Mouse (Mus musculus): Measurements from ENCODE around the gene Them7.

The Them7 gene

GRCm38 (mm10) chr2:105224134-105224986 is at the start of gene Them7:
Gene Them7, plus strand, starts transcription at chr2:105224320.
- in situ Hi-C loops (cut with MboI, MseI): no loop called here

DNA sequence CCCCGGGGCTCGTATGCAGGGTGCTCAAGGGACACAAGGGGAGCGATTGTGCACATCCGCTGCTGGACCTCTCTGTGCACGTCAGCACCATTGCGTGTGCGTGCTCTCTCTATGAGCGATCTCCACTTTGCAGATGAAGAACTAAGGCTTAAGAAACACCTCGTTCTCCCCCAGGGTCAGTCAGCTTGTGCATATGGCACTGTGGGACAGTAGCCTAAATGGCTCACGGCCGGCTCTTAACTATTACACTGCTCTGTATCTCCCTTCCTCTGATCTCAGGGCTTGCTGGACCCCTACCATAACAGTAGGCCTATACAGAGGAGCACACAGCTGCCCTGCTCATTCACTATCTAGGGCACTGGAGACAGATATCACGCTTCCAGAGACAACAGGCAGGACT is 45.2 kb upstream of the Them7 start:
- in situ Hi-C loops (cut with MboI, MseI): no loop called here

DNA sequence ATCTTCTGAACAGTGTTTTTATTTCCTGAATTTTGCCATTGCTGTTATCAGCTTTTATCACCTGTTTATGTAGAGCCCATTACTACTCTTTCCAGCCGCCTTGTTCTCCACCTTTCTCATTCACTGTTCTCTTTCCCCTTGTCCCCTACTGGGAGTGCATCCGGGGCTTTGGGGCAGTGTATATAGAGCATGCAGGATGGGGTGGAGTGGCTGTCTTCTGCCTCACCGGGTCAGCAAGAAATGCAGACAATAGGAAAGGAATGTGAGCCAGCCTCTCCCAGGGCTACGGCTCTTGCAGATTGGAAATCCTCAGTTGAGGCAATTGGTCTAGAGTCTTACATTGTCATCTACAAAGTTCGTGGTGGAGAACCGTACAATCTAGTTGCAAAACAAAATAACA is 41.6 kb upstream of the Them7 start:
- in situ Hi-C loops (cut with MboI, MseI): no loop called here

DNA sequence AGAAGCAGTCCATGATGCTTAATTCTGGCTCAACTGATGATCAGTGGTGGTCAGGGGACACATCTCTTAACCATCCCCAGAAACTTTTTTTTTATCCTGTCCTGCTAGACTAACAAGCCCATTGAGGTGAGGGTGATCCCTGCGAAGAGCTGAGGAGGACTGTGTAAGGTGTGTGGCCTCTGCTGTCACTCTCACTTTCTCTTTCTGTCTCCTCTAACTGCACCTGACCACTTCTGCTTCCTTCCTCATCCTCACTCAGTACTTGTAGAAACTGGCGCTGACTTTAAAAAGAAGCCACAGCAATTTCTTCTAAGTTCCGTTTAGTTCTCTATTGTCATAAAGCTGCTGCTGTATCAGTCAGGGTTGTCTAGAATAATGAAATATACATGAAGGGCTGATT is 39.0 kb upstream of the Them7 start:
- in situ Hi-C loops (cut with MboI, MseI): no loop called here

DNA sequence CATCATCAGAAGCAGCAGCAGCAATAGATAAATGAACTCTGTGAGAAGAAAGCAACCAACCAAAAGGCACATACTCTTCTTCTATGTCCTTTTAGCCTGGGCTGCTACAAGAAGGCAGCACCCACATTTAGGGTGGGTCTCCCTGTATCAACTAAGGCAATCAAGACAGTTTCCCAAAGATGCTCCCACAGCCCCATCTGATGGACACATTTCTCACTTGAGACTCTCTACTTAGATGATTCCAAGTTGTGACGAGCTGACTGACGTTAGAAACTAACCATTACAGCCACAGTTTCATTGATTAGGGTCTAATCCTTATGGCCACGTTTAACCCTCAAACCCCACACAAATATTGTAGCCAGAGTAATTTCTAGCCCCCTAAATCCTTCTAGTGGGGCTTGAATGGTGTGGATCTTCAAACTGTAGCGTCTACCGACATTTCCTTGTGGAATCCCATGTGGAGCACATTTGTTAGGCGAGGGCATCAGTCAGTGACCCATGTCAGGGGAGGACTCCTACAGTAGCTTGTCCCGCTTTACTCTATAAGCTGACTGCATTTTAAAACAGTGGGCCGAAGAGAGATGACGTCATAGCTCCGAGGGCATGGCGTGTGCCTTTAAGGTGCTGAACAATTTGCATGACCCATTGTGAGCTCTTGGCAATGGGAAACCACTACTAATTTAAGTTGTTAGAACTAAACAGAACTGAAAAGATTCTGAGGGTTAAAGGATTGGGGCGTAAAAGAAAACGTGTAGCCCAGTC is 38.2 kb upstream of the Them7 start:
- in situ Hi-C loops (cut with MboI, MseI): no loop called here

DNA sequence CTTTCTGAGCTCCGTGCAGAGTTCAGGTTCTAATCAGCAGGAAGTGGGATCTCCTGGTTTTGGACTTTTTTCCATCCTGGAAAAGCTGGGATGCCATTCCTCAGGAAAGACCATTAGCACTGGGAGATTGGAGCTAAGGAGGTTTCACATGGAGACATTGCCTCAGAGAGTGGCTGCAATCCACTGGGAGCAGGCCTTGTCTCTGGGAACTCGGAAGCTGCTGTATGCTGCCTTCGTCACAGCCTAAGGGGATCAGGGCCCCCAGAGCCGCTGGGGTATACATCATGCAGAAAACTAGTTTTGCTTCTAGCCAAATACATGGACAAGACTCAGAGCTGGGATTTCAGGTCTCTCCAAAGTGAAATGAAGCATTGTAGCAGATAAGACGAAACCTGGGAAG is 37.5 kb upstream of the Them7 start:
- in situ Hi-C loops (cut with MboI, MseI): no loop called here

DNA sequence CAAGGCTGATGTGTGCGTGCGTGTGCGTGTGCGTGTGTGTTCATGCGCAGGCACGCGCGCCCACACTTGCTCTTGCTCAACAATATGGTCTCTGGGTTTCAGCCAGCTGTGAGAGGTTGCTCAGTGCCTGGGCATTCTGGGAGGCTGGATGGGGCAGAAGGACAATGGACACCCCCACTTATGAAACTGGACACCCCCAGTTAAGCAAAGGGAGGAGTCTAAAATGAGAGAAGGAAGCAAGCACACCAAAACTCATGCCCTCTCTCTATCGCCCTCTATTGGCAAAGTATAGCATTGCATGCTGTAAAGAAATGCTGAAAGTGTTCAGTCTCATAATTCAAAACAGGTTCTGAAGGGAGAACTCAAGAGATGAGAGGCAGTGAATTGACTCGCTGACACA is 35.9 kb upstream of the Them7 start:
- in situ Hi-C loops (cut with MboI, MseI): no loop called here

DNA sequence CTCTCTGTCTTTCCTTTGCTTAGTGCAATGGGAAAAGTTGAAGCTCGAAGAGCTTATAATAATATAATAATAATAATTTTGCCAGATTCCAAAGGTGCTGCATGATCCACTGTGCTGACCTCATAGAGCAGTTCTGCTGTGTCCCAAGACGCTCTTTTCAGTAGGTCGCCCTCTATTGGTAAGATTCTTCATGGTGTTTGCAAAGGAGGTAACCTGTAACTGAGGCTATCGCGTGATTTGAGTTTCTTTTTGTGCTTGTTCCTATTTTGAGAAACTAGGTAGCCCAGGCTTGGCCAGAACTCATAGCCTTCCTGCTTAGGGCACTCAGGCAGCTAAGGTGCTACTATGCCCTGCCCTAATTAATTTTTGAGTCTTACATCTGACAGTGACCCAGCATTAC is 34.8 kb upstream of the Them7 start:
- in situ Hi-C loops (cut with MboI, MseI): no loop called here

DNA sequence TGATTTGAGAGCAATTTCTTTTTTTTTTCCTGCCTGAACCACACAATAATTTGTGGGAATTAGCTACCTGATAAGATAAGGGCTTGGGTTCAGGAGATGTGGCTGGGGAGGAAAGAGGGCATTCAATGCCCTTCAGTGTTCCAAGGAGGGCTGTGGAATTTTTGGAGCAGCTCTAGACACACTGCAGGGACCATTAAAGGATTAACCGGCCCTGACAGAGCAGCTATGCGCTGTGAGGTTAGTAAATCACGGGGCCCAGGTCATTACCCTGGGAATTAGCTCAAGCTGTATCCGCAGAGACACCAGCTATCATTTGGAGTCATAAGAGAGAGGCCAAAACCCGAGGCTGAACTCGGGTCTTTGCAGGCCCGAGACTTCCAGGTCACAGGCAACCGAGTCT is 24.0 kb upstream of the Them7 start:
- in situ Hi-C loops (cut with MboI, MseI): no loop called here

- in situ Hi-C loops (cut with MboI, MseI): no loop called here
Measured at GRCm38 (mm10) chr2:105206563-105207174, 17.5 kb upstream of the Them7 start.

- in situ Hi-C loops (cut with MboI, MseI): no loop called here
Measured at GRCm38 (mm10) chr2:105212839-105213238, 11.3 kb upstream of the Them7 start.

GRCm38 (mm10) chr2:105215914-105216313 is 8.2 kb upstream of the Them7 start:
- in situ Hi-C loops (cut with MboI, MseI): no loop called here

GRCm38 (mm10) chr2:105219229-105219628 is 4.9 kb upstream of the Them7 start:
- in situ Hi-C loops (cut with MboI, MseI): no loop called here

DNA sequence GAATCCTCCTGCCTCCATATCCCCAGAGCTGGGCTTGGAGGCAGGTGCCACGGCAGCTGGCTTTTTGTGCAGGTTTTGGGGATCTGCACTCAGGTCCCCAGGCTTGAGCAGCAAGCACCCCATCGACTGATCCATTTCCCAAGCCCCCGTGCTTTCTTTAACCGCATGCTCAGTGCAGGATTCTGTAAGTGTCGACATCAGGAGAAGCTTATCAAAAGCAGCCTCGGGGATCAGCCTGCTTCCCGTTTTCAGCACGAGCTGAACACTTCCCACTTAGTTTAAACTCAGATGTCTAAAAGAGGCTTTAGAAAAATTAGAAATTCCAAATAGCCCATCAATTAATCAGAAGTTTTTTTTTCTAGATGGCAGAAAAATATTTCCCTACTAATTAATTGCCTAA is 4.5 kb upstream of the Them7 start:
- in situ Hi-C loops (cut with MboI, MseI): no loop called here

- in situ Hi-C loops (cut with MboI, MseI): no loop called here
Measured at GRCm38 (mm10) chr2:105220738-105221303, 3.3 kb upstream of the Them7 start.

DNA sequence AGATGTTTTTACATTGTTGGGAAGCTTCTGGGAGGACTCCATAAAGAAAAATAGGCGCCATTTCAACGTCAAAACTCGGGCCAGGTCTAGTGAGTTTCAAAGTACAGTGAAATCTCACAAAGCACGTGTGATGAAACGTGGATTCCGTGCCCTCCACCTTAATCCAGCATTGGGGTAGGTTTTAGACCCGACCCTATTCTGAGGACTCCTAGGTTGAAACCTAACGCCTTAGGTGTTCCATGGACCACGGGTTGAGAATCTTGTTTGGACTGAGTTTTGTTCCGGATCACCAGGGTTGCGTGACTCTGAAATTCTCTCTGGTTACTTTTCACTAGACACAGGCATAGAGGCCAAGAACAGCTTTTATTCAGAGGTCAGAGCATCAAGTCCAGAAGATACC is 514 bp upstream of the Them7 start:
- in situ Hi-C loops (cut with MboI, MseI): no loop called here

DNA sequence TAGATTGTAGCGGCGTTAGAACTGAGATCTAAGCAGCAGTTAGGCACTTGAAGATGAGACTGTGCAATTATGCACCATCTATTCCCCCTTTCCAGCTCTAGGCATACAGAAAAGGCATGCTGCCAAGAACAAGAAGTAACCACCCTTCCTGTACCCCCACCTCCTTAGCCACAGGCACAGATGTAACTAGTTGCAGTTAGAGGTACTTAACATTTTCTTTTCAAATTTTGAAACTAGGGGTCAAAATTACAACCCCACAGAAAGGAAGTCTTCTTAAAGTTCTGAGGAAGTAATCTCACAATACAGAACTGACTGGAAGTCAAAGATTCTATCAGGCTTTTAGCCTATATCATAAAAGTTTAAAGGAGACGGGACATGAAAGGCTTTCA is 861 bp downstream of the Them7 start:
- in situ Hi-C loops (cut with MboI, MseI): no loop called here

GRCm38 (mm10) chr2:105226297-105226958 is 2.3 kb downstream of the Them7 start:
- in situ Hi-C loops (cut with MboI, MseI): no loop called here

DNA sequence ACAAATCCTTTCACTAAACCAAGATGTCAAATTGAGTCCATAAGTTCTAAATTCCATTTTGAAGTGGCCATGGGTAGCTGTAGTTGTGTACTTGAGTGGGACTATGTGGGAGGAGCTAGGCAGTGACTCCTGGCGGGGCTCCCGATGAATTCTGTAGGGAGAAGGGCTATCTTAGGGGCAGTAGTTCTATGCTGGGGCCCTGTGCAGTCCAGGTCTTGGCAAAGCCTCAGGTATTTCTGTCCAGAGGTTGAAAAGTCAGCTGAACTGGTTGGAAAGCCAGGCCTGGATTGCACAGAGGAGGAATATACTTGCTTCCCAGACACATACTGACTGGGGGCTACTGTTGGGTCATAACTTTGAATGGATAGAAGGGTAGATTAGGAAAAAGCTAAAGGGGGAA is 4.3 kb downstream of the Them7 start:
- in situ Hi-C loops (cut with MboI, MseI): no loop called here

DNA sequence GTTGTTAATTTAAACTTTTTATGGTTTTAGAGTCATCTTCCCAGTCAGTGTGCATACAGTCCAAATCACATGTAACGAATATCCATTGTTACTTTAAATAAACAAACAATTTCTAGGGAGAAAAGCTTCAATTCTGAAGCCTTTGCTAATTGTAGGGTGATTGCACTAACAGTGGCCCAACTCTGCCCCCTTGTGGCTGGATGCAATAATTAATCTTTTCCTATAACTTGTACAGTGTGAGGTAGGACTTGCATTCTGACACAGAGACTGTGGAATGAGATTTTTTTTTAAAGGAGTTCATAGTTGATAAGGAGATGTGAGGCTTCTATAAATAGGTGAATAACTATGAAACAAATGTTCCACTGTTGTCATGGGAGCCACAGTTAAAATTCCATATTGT is 6.2 kb downstream of the Them7 start:
- in situ Hi-C loops (cut with MboI, MseI): no loop called here

DNA sequence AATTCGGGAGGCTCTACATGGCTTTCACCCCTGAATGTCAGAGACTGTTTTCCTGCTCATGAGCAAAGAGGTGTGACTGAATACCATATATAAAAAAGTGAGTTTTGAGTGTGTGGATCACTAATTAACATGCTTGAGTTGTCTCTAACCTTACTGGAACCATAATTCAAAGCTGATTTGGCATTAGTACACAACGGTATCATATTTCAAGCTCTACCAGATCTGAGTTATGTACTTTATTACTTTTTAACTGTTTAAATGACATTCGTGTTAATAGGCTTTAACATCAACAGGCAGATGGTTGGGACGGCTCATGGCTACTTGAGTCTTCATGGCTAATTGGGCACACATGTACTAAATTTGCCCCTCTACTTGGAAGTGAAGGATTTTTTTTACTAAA is 8.3 kb downstream of the Them7 start:
- in situ Hi-C loops (cut with MboI, MseI): no loop called here

GRCm38 (mm10) chr2:105234278-105234677 is 10.2 kb downstream of the Them7 start:
- in situ Hi-C loops (cut with MboI, MseI): no loop called here

Measured in regulatory T cell (primary cell).